Comparison of ENCODE assay signal across 7 mouse cellular contexts in genomic region chr8:107941922-107942694, GRCm38 (mm10). TPM values are rescaled to one million over a fixed set of nuclear protein-coding genes. Genes with fewer than 3 reads are reported as not detected.
DNase-seq lines count a peak whose midpoint lies in the region; ATAC-seq lines count a peak whose summit lies in the region.

Gene Zfhx3, plus strand, starts transcription at chr8:107942644.

- no peak within 1 kb of the TSS for H3K9ac ChIP-seq in lung, embryonic 16.5 days (ENCODE audit: low read length)
- H3K9ac ChIP-seq in forebrain, embryonic 15.5 days (replicated peaks): peak within 1 kb of the TSS; percentile 30
- H3K9ac ChIP-seq in limb, embryonic 11.5 days (ENCODE audit: low read length): peak within 1 kb of the TSS; percentile 1; the same call in 1 of the 2 replicates

- peaks cover 22% of the 10 kb centered on the region for H3K27me3 ChIP-seq in lung, embryonic 16.5 days (ENCODE audit: control insufficient read depth, insufficient read depth, low read depth, low read length)
- peaks cover 11% of the 10 kb centered on the region for H3K27me3 ChIP-seq in forebrain, embryonic 15.5 days
- peaks cover 6% of the 10 kb centered on the region; the same call in 1 of the 2 replicates for H3K27me3 ChIP-seq in limb, embryonic 11.5 days (ENCODE audit: control insufficient read depth, insufficient read depth, low read length)

- peak within 1 kb of the TSS; percentile 43 for H3K4me2 ChIP-seq in lung, embryonic 16.5 days (ENCODE audit: low read depth, low read length)
- peak within 1 kb of the TSS; percentile 47 for H3K4me2 ChIP-seq in forebrain, embryonic 15.5 days (replicated peaks)
- H3K4me2 ChIP-seq in limb, embryonic 11.5 days (ENCODE audit: low read depth, severe bottlenecking): peak within 1 kb of the TSS; percentile 42

- no peaks in the 10 kb centered on the region for H3K36me3 ChIP-seq in lung, embryonic 16.5 days (ENCODE audit: control insufficient read depth, insufficient read depth, low read length)
- no peaks in the 10 kb centered on the region for H3K36me3 ChIP-seq in forebrain, embryonic 15.5 days
- no peaks in the 10 kb centered on the region for H3K36me3 ChIP-seq in limb, embryonic 11.5 days (ENCODE audit: control insufficient read depth, insufficient read depth, low read length)

- ATAC-seq in lung, embryonic 16.5 days (ENCODE audit: low read depth): no peak
- 0 out of 2 replicates have a peak, but pooled peaks have one; percentile 17 for ATAC-seq in forebrain, embryonic 15.5 days (replicated peaks)
- ATAC-seq in limb, embryonic 11.5 days (ENCODE audit: insufficient number of reproducible peaks, low FRiP score, low TSS enrichment, low read depth): no peak

- WGBS in lung, embryonic 16.5 days: 21% methylated on average over 11 of the region's 11 CpGs
- WGBS in forebrain, embryonic 15.5 days: 15% methylated on average over 11 of the region's 11 CpGs
- 15% methylated on average over 11 of the region's 11 CpGs for WGBS in limb, embryonic 11.5 days

- peaks cover 11% of the 10 kb centered on the region for H3K4me1 ChIP-seq in lung, embryonic 16.5 days (replicated peaks; ENCODE audit: control insufficient read depth, insufficient read depth, low read length)
- peaks cover 43% of the 10 kb centered on the region for H3K4me1 ChIP-seq in forebrain, embryonic 15.5 days
- H3K4me1 ChIP-seq in limb, embryonic 11.5 days (ENCODE audit: control insufficient read depth, insufficient read depth, low read length): peaks cover 28% of the 10 kb centered on the region

- no peak for DNase-seq in lung, postnatal 10 days
- no peak for DNase-seq in limb, embryonic 11.5 days (ENCODE audit: low spot score)
- no peak for DNase-seq in thymus, adult 18-20 months
- no peak for DNase-seq in adipocyte (ENCODE audit: low spot score)
- no peak for DNase-seq in cerebellum, postnatal 25 days

- H3K9me3 ChIP-seq in lung, embryonic 16.5 days (ENCODE audit: control insufficient read depth, low read length): no peaks in the 10 kb centered on the region
- no peaks in the 10 kb centered on the region for H3K9me3 ChIP-seq in forebrain, embryonic 15.5 days
- H3K9me3 ChIP-seq in limb, embryonic 11.5 days (ENCODE audit: control insufficient read depth, low read length): no peaks in the 10 kb centered on the region

- H3K27ac ChIP-seq in lung, embryonic 16.5 days (ENCODE audit: low read length): no peak within 1 kb of the TSS
- H3K27ac ChIP-seq in forebrain, embryonic 15.5 days (replicated peaks): peak within 1 kb of the TSS; percentile 80
- H3K27ac ChIP-seq in limb, embryonic 11.5 days (replicated peaks; ENCODE audit: low read depth, low read length): no peak within 1 kb of the TSS

- H3K4me3 ChIP-seq in lung, embryonic 16.5 days (ENCODE audit: low read length): peak within 1 kb of the TSS; percentile 4
- peak within 1 kb of the TSS; percentile 32 for H3K4me3 ChIP-seq in forebrain, embryonic 15.5 days
- H3K4me3 ChIP-seq in limb, embryonic 11.5 days (ENCODE audit: low read depth, low read length): no peak within 1 kb of the TSS

RNA-seq across cellular contexts. Expression of gene Zfhx3, which starts in this region (rescaled TPM):
- 11.9 and 12.7 TPM in 2 replicates for polyA plus RNA-seq in lung, embryonic 16.5 days (2015; fragmentation: Nextera tagmentation; extraction: Ambion mirVana)
- polyA plus RNA-seq in forebrain, embryonic 15.5 days (2015; fragmentation: Nextera tagmentation; extraction: Ambion mirVana): 14.8 and 14.9 TPM in 2 replicates
- 36.4 and 38.8 TPM in 2 replicates for polyA plus RNA-seq in limb, embryonic 11.5 days (2014; fragmentation: Nextera tagmentation; extraction: Ambion mirVana)
